Mouse (Mus musculus): ENCODE data around the gene Ms4a14. TPM values are rescaled to one million over a fixed set of nuclear protein-coding genes. Genes with fewer than 3 reads are reported as not detected.
"Not testable (repeated sequence)": the region's sequence is repeated elsewhere in the genome, so short reads cannot be mapped to it uniquely, and the experiment has no call there.

Ms4a14 gene
- polyA plus RNA-seq, 1 experiment from 2014 or later: not detected

- Histone ChIP-seq H3K4me3 (replicated peaks) (no peak overlapping the region), H3K4me2 (replicated peaks) (no peak overlapping the region), H3K36me3 (no peaks in the 10 kb centered on the region), H3K9me3 (no peaks in the 10 kb centered on the region), H3K4me1 (replicated peaks) (no peaks in the 10 kb centered on the region), H3K9ac (no peak overlapping the region), H3K27ac (no peak overlapping the region), H3K27me3 (replicated peaks) (no peaks in the 10 kb centered on the region)
- ATAC-seq: no peak
- 72% methylated on average over 2 of the region's 2 CpGs for WGBS
These were observed 15.3 kb downstream of the Ms4a14 start for GRCm38 (mm10) chr19:11298939-11299338.

- not testable (repeated sequence) for H3K9me3 ChIP-seq; H3K27me3 ChIP-seq (replicated peaks); ATAC-seq; H3K36me3 ChIP-seq; H3K4me1 ChIP-seq (replicated peaks); H3K27ac ChIP-seq; H3K4me2 ChIP-seq (replicated peaks); H3K9ac ChIP-seq
- H3K4me3 ChIP-seq (replicated peaks): peak overlapping the region; percentile 36; the same call in 1 of the 2 replicates
- WGBS: 20% methylated on average over 3 of the region's 3 CpGs
These were observed 20.6 kb downstream of the Ms4a14 start for GRCm38 (mm10) chr19:11293616-11294015.

- Histone ChIP-seq H3K27ac (peak overlapping the region; percentile 55), H3K9me3 (no peaks in the 10 kb centered on the region), H3K9ac (0 out of 2 replicates have a peak overlapping the region, but pooled peaks have one; percentile 37), H3K4me1 (replicated peaks) (no peaks in the 10 kb centered on the region), H3K27me3 (replicated peaks) (no peaks in the 10 kb centered on the region), H3K36me3 (no peaks in the 10 kb centered on the region), H3K4me2 (replicated peaks) (peak overlapping the region; percentile 65), H3K4me3 (replicated peaks) (peak overlapping the region; percentile 36)
- WGBS: 8% methylated on average over 12 of the region's 12 CpGs
- 0 out of 2 replicates have a peak, but pooled peaks have one; percentile 49 for ATAC-seq
These were observed 21.3 kb downstream of the Ms4a14 start for GRCm38 (mm10) chr19:11292990-11293389.

- no peak for ATAC-seq
These were observed 30.5 kb downstream of the Ms4a14 start, which contains the start of gene Ms4a5 for GRCm38 (mm10) chr19:11283773-11284172. Gene Ms4a5, minus strand, starts transcription at chr19:11283873.

GRCm38 (mm10) chr19:11280223-11280622 is 34.0 kb downstream of the Ms4a14 start:
- no peaks in the 10 kb centered on the region for H3K9me3 ChIP-seq
- no peaks in the 10 kb centered on the region for H3K4me1 ChIP-seq (replicated peaks)
- H3K4me3 ChIP-seq (replicated peaks): no peak overlapping the region
- no peak overlapping the region for H3K4me2 ChIP-seq (replicated peaks)
- H3K27me3 ChIP-seq (replicated peaks): no peaks in the 10 kb centered on the region
- no peak overlapping the region for H3K27ac ChIP-seq
- no peak for ATAC-seq
- H3K9ac ChIP-seq: no peak overlapping the region
- 72% methylated on average over 3 of the region's 3 CpGs for WGBS
- no peaks in the 10 kb centered on the region for H3K36me3 ChIP-seq

More at GRCm38 (mm10) chr19:11283773-11284172, 30.5 kb downstream of the Ms4a14 start, which contains the start of gene Ms4a5:
- no peaks in the 10 kb centered on the region for H3K4me1 ChIP-seq (replicated peaks)
- H3K9ac ChIP-seq: no peak within 1 kb of the TSS
- no peaks in the 10 kb centered on the region for H3K36me3 ChIP-seq
- no peak within 1 kb of the TSS for H3K27ac ChIP-seq
- no peak within 1 kb of the TSS for H3K4me3 ChIP-seq (replicated peaks)
- WGBS: 89% methylated on average over 2 of the region's 2 CpGs
- H3K9me3 ChIP-seq: no peaks in the 10 kb centered on the region
- no peak within 1 kb of the TSS for H3K4me2 ChIP-seq (replicated peaks)
- no peaks in the 10 kb centered on the region for H3K27me3 ChIP-seq (replicated peaks)

GRCm38 (mm10) chr19:11276431-11276830 is 37.8 kb downstream of the Ms4a14 start:
- Histone ChIP-seq H3K27me3 (replicated peaks) (no peaks in the 10 kb centered on the region), H3K9ac (no peak overlapping the region), H3K27ac (no peak overlapping the region), H3K4me1 (replicated peaks) (no peaks in the 10 kb centered on the region), H3K4me2 (replicated peaks) (no peak overlapping the region), H3K4me3 (replicated peaks) (no peak overlapping the region), H3K9me3 (no peaks in the 10 kb centered on the region), H3K36me3 (no peaks in the 10 kb centered on the region)
- 18% methylated on average over 5 of the region's 5 CpGs for WGBS
- ATAC-seq: peak; percentile 70

GRCm38 (mm10) chr19:11266956-11267355 is 47.3 kb downstream of the Ms4a14 start:
- Histone ChIP-seq H3K36me3 (no peaks in the 10 kb centered on the region), H3K9ac (no peak overlapping the region), H3K9me3 (no peaks in the 10 kb centered on the region), H3K4me3 (replicated peaks) (no peak overlapping the region), H3K4me2 (replicated peaks) (no peak overlapping the region), H3K4me1 (replicated peaks) (no peaks in the 10 kb centered on the region), H3K27ac (no peak overlapping the region), H3K27me3 (replicated peaks) (no peaks in the 10 kb centered on the region)
- WGBS: 81% methylated on average over 4 of the region's 4 CpGs
- no peak for ATAC-seq

GRCm38 (mm10) chr19:11266052-11266845 is 48.0 kb downstream of the Ms4a14 start, which contains the start of gene Ms4a1:
Gene Ms4a1, minus strand, starts transcription at chr19:11266241.
- no peak for ATAC-seq
- H3K36me3 ChIP-seq: no peaks in the 10 kb centered on the region
- H3K4me3 ChIP-seq (replicated peaks): no peak within 1 kb of the TSS
- H3K9ac ChIP-seq: no peak within 1 kb of the TSS
- no peak within 1 kb of the TSS for H3K4me2 ChIP-seq (replicated peaks)
- no peaks in the 10 kb centered on the region for H3K9me3 ChIP-seq
- WGBS: 84% methylated on average over 8 of the region's 8 CpGs
- H3K27ac ChIP-seq: no peak within 1 kb of the TSS
- no peaks in the 10 kb centered on the region for H3K27me3 ChIP-seq (replicated peaks)
- no peaks in the 10 kb centered on the region for H3K4me1 ChIP-seq (replicated peaks)

GRCm38 (mm10) chr19:11264602-11265185 is 49.6 kb downstream of the Ms4a14 start:
- 86% methylated on average over 9 of the region's 9 CpGs for whole genome bisulfite sequencing

GRCm38 (mm10) chr19:11263549-11263948 is 50.7 kb downstream of the Ms4a14 start:
- Histone ChIP-seq H3K27me3 (replicated peaks) (no peaks in the 10 kb centered on the region), H3K27ac (no peak overlapping the region), H3K9ac (no peak overlapping the region), H3K4me3 (replicated peaks) (no peak overlapping the region), H3K9me3 (no peaks in the 10 kb centered on the region), H3K4me1 (replicated peaks) (no peaks in the 10 kb centered on the region), H3K4me2 (replicated peaks) (no peak overlapping the region), H3K36me3 (no peaks in the 10 kb centered on the region)
- no peak for ATAC-seq
- WGBS: 70% methylated on average over 3 of the region's 3 CpGs

More at GRCm38 (mm10) chr19:11264602-11265185, 49.6 kb downstream of the Ms4a14 start:
- H3K4me1 ChIP-seq (replicated peaks): no peaks in the 10 kb centered on the region
- H3K9me3 ChIP-seq: no peaks in the 10 kb centered on the region
- H3K4me2 ChIP-seq (replicated peaks): no peak overlapping the region
- no peaks in the 10 kb centered on the region for H3K36me3 ChIP-seq
- no peaks in the 10 kb centered on the region for H3K27me3 ChIP-seq (replicated peaks)
- no peak overlapping the region for H3K9ac ChIP-seq
- no peak overlapping the region for H3K27ac ChIP-seq
- ATAC-seq: no peak
- no peak overlapping the region for H3K4me3 ChIP-seq (replicated peaks)

- H3K9ac ChIP-seq; H3K36me3 ChIP-seq; H3K4me3 ChIP-seq (replicated peaks); H3K27ac ChIP-seq; H3K4me1 ChIP-seq (replicated peaks); H3K9me3 ChIP-seq; ATAC-seq; H3K4me2 ChIP-seq (replicated peaks); H3K27me3 ChIP-seq (replicated peaks): not testable (repeated sequence)
- 66% methylated on average over 4 of the region's 4 CpGs for WGBS
These were observed 51.3 kb downstream of the Ms4a14 start for GRCm38 (mm10) chr19:11262932-11263331.

GRCm38 (mm10) chr19:11261522-11261921 is 52.7 kb downstream of the Ms4a14 start:
- 92% methylated on average over 2 of the region's 2 CpGs for WGBS
- Histone ChIP-seq H3K4me3 (replicated peaks) (no peak overlapping the region), H3K27ac (no peak overlapping the region), H3K9me3 (no peaks in the 10 kb centered on the region), H3K4me1 (replicated peaks) (no peaks in the 10 kb centered on the region), H3K9ac (no peak overlapping the region), H3K27me3 (replicated peaks) (no peaks in the 10 kb centered on the region), H3K36me3 (no peaks in the 10 kb centered on the region), H3K4me2 (replicated peaks) (no peak overlapping the region)
- no peak for ATAC-seq

Measured in intestine, embryonic 15.5 days (tissue).